Mouse (Mus musculus) monocyte, adult 59 days (primary cell): ENCODE results near the gene Dusp9. TPM values are rescaled to one million over a fixed set of nuclear protein-coding genes. Genes with fewer than 3 reads are reported as not detected.

Source experiments
- total RNA-seq, 2 experiments: library from RNA; stranded (reverse); gene quantifications; one replicate each; pipeline ENCODE4 v1.2.4; 2023

The Dusp9 gene
- total RNA-seq: under 1 TPM in 1 of 2 experiments, not detected in 1; 0.36 TPM

GRCm38 (mm10) chrX:73639255-73639675, at the start of gene Dusp9:
Dusp9 (plus strand) TSS chrX:73639419.

GRCm38 (mm10) chrX:73659575-73660283, 20.5 kb downstream of the Dusp9 start, which contains the start of gene Pnck:
Pnck (minus strand) TSS chrX:73660117.

GRCm38 (mm10) chrX:73672879-73673618, 33.8 kb downstream of the Dusp9 start, which contains the start of gene Slc6a8:
Slc6a8 (plus strand) TSS chrX:73673150.

Other genes with a start within 250 kb of the Dusp9 start
- gene Gm18336, start 240.7 kb upstream of the Dusp9 start, total RNA-seq: not detected
- not detected for gene Zfp92, start 228.3 kb upstream of the Dusp9 start, total RNA-seq
- not detected for gene Trex2, start 204.1 kb upstream of the Dusp9 start, total RNA-seq
- gene Haus7, start 180.4 kb upstream of the Dusp9 start, total RNA-seq: 10 to 100 TPM in 1 of 2 experiments, 1 to 10 TPM in 1; 9.9 to 12.1 TPM
- 1 to 10 TPM in 1 of 2 experiments, under 1 TPM in 1; 0.82 to 1.1 TPM for gene Bgn, start 155.8 kb upstream of the Dusp9 start, total RNA-seq
- not detected for gene Atp2b3, start 136.3 kb upstream of the Dusp9 start, total RNA-seq
- under 1 TPM in 1 of 2 experiments, not detected in 1; 0.36 TPM for gene Pnck, start 20.7 kb downstream of the Dusp9 start, total RNA-seq
- under 1 TPM; 0.30 to 0.94 TPM for gene Slc6a8, start 33.7 kb downstream of the Dusp9 start, total RNA-seq
- 100 to 1,000 TPM; 113 to 115 TPM for gene Bcap31, start 76.8 kb downstream of the Dusp9 start, total RNA-seq
- gene Abcd1, start 77.2 kb downstream of the Dusp9 start, total RNA-seq: 100 to 1,000 TPM; 144 to 156 TPM
- 1 to 10 TPM; 2.4 to 3.2 TPM for gene Plxnb3, start 117.7 kb downstream of the Dusp9 start, total RNA-seq
- gene Srpk3, start 135.0 kb downstream of the Dusp9 start, total RNA-seq: under 1 TPM; 0.82 to 0.97 TPM
- 100 to 1,000 TPM; 124 to 154 TPM for gene Idh3g, start 147.5 kb downstream of the Dusp9 start, total RNA-seq
- 100 to 1,000 TPM; 155 to 157 TPM for gene Ssr4, start 147.6 kb downstream of the Dusp9 start, total RNA-seq
- gene Pdzd4, start 185.6 kb downstream of the Dusp9 start, total RNA-seq: 1 to 10 TPM; 1.2 to 3.3 TPM